Mouse (Mus musculus) small intestine, adult 2 months (tissue): Measurements from ENCODE around the gene Rasgef1b.

Experiments used
- CTCF ChIP-seq: fragments of 200-500 bp; IDR thresholded peaks from 2 replicates; pipeline ENCODE4 v1.5.1; 2012; ENCODE audit warnings: low read depth, mild to moderate bottlenecking, control low read depth, inconsistent platforms, low read length, moderate library complexity, mixed read lengths; ENCODE audit not compliant: insufficient replicate concordance, insufficient read length; ENCODE audit errors: extremely low read depth
- POLR2A ChIP-seq: fragments of 200-500 bp; IDR thresholded peaks from 2 replicates; pipeline ENCODE4 v1.6.1; 2012; ENCODE audit warnings: low read depth, mild to moderate bottlenecking, control low read depth, inconsistent platforms, low read length, moderate library complexity

DNA sequence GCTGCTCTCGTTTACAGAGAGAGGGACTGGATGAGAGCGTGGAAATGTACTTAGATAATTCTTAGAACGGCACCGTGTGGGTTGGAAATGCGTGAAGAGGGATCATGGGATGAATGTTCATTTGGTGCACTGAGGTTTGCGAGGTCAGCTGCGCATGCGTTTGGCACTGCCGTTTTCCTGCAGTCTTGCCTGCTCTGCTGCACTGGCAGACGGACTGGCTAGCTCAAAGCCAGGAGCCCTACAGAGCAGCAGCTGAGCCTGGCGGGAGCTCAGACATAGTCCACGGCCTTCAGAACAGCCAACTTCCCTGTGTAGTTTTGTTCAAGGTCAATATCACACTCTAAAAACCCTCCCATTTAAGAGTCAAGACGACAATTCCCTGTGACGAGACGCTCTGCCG is 46.5 kb upstream of the Rasgef1b start:
- TF ChIP-seq POLR2A (no peak), CTCF (no peak)
